Mouse (Mus musculus): Measurements from ENCODE around the gene Efhc1. TPM values are rescaled to one million over a fixed set of nuclear protein-coding genes. Genes with fewer than 3 reads are reported as not detected.
A peak's percentile ranks its signal among the peaks of the same experiment; 100 is the strongest.

Efhc1 gene
- polyA plus RNA-seq, 1 experiment from 2014 or later = 1.9 TPM

GRCm38 (mm10) chr1:20939046-20939445 is 12.4 kb upstream of the Efhc1 start:
- peak; percentile 85; the same call in 1 of the 2 replicates for ATAC-seq (ENCODE audit: low read depth)
- no peak overlapping the region for H3K27ac ChIP-seq (ENCODE audit: low read depth, low read length)
- peaks cover 15% of the 10 kb centered on the region for H3K36me3 ChIP-seq (ENCODE audit: control insufficient read depth, insufficient read depth, low read length)
- no peak overlapping the region for H3K4me3 ChIP-seq (ENCODE audit: low read depth, low read length)
- H3K4me2 ChIP-seq (ENCODE audit: low read depth, low read length) = no peak overlapping the region
- H3K9ac ChIP-seq (replicated peaks; ENCODE audit: low read depth, low read length) = no peak overlapping the region
- no peaks in the 10 kb centered on the region for H3K9me3 ChIP-seq (ENCODE audit: control insufficient read depth, low read length)
- WGBS = 32% methylated on average over 3 of the region's 3 CpGs
- no peaks in the 10 kb centered on the region for H3K27me3 ChIP-seq (ENCODE audit: control insufficient read depth, insufficient read depth, low read length)
- no peaks in the 10 kb centered on the region for H3K4me1 ChIP-seq (ENCODE audit: control insufficient read depth, insufficient read depth, low read length)

DNA sequence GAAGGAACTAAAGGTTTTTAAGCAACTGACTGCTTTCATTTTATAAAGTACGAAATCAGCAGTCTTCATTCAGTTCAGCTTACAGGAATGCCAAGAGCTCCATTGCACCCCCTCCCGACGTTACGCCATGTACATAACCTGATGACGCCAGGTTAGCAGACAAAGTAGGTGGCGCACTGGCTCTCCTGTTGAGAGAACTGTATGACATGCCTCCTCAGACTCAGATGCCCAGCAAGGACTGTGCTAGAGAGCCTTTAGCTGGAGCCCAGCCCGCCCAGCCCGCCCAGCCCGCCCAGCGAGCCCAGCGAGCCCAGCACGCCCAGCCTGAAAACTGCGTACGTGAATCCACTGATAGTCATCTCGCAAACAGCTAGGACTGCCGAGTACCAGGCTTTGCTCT is 11.3 kb upstream of the Efhc1 start:
- H3K36me3 ChIP-seq (ENCODE audit: control insufficient read depth, insufficient read depth, low read length) = peaks cover 6% of the 10 kb centered on the region; the same call in 1 of the 2 replicates
- H3K4me1 ChIP-seq (ENCODE audit: control insufficient read depth, insufficient read depth, low read length) = no peaks in the 10 kb centered on the region
- no peaks in the 10 kb centered on the region for H3K27me3 ChIP-seq (ENCODE audit: control insufficient read depth, insufficient read depth, low read length)
- H3K9me3 ChIP-seq (ENCODE audit: control insufficient read depth, low read length) = no peaks in the 10 kb centered on the region
- 71% methylated on average over 16 of the region's 16 CpGs for WGBS
- H3K9ac ChIP-seq (replicated peaks; ENCODE audit: low read depth, low read length) = no peak overlapping the region
- H3K27ac ChIP-seq (ENCODE audit: low read depth, low read length) = no peak overlapping the region
- H3K4me3 ChIP-seq (ENCODE audit: low read depth, low read length) = no peak overlapping the region
- ATAC-seq (ENCODE audit: low read depth) = no peak
- H3K4me2 ChIP-seq (ENCODE audit: low read depth, low read length) = no peak overlapping the region

GRCm38 (mm10) chr1:20941322-20941721 is 10.1 kb upstream of the Efhc1 start:
- no peak overlapping the region for H3K4me2 ChIP-seq (ENCODE audit: low read depth, low read length)

DNA sequence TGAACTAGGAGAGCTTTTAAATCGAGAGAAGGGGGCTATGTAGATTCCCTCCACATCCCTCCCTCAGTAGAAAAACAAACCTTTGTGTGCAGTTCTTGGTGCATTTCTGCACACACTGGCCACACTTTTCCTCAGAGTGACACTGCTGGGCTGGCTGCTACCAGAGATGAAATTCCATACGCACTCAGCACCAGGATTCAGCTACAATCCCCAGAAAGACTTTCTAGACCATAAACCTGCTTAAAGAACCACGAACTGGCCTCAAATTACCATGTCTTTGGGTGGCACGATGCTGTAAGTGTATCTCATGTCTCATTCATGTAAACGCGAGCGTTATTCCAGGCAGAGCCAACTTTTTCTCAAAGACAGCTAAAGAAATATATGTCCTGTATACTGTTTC is 9.6 kb upstream of the Efhc1 start:
- H3K4me2 ChIP-seq (ENCODE audit: low read depth, low read length) = no peak overlapping the region
- H3K36me3 ChIP-seq (ENCODE audit: control insufficient read depth, insufficient read depth, low read length) = peaks cover 1% of the 10 kb centered on the region; the same call in 1 of the 2 replicates
- no peaks in the 10 kb centered on the region for H3K4me1 ChIP-seq (ENCODE audit: control insufficient read depth, insufficient read depth, low read length)
- no peak overlapping the region for H3K4me3 ChIP-seq (ENCODE audit: low read depth, low read length)
- no peaks in the 10 kb centered on the region for H3K27me3 ChIP-seq (ENCODE audit: control insufficient read depth, insufficient read depth, low read length)
- WGBS = 82% methylated on average over 7 of the region's 7 CpGs
- ATAC-seq (ENCODE audit: low read depth) = no peak
- H3K27ac ChIP-seq (ENCODE audit: low read depth, low read length) = no peak overlapping the region
- no peak overlapping the region for H3K9ac ChIP-seq (replicated peaks; ENCODE audit: low read depth, low read length)
- no peaks in the 10 kb centered on the region for H3K9me3 ChIP-seq (ENCODE audit: control insufficient read depth, low read length)

More at GRCm38 (mm10) chr1:20941322-20941721, 10.1 kb upstream of the Efhc1 start:
- Histone ChIP-seq H3K4me1 (ENCODE audit: control insufficient read depth, insufficient read depth, low read length) (no peaks in the 10 kb centered on the region), H3K9me3 (ENCODE audit: control insufficient read depth, low read length) (no peaks in the 10 kb centered on the region), H3K27me3 (ENCODE audit: control insufficient read depth, insufficient read depth, low read length) (no peaks in the 10 kb centered on the region), H3K27ac (ENCODE audit: low read depth, low read length) (no peak overlapping the region), H3K9ac (replicated peaks; ENCODE audit: low read depth, low read length) (no peak overlapping the region), H3K36me3 (ENCODE audit: control insufficient read depth, insufficient read depth, low read length) (peaks cover 6% of the 10 kb centered on the region; the same call in 1 of the 2 replicates), H3K4me3 (ENCODE audit: low read depth, low read length) (no peak overlapping the region)
- 43% methylated on average over 2 of the region's 2 CpGs for WGBS
- ATAC-seq (ENCODE audit: low read depth) = no peak

GRCm38 (mm10) chr1:20943016-20943415 is 8.4 kb upstream of the Efhc1 start:
- 97% methylated on average over 2 of the region's 2 CpGs for WGBS
- H3K4me3 ChIP-seq (ENCODE audit: low read depth, low read length) = no peak overlapping the region
- ATAC-seq (ENCODE audit: low read depth) = no peak

GRCm38 (mm10) chr1:20951799-20952198 is 373 bp downstream of the Efhc1 start:
- Histone ChIP-seq H3K4me2 (ENCODE audit: low read depth, low read length) (peak overlapping the region; percentile 60), H3K4me1 (ENCODE audit: control insufficient read depth, insufficient read depth, low read length) (no peaks in the 10 kb centered on the region), H3K27ac (ENCODE audit: low read depth, low read length) (peak overlapping the region; percentile 69), H3K36me3 (ENCODE audit: control insufficient read depth, insufficient read depth, low read length) (no peaks in the 10 kb centered on the region), H3K9me3 (ENCODE audit: control insufficient read depth, low read length) (no peaks in the 10 kb centered on the region), H3K9ac (replicated peaks; ENCODE audit: low read depth, low read length) (peak overlapping the region; percentile 41), H3K27me3 (ENCODE audit: control insufficient read depth, insufficient read depth, low read length) (no peaks in the 10 kb centered on the region), H3K4me3 (ENCODE audit: low read depth, low read length) (peak overlapping the region; percentile 43)
- 2% methylated on average over 16 of the region's 16 CpGs for WGBS
- peak; percentile 71 for ATAC-seq (ENCODE audit: low read depth)

More at GRCm38 (mm10) chr1:20943016-20943415, 8.4 kb upstream of the Efhc1 start:
- Histone ChIP-seq H3K4me1 (ENCODE audit: control insufficient read depth, insufficient read depth, low read length) (no peaks in the 10 kb centered on the region), H3K36me3 (ENCODE audit: control insufficient read depth, insufficient read depth, low read length) (no peaks in the 10 kb centered on the region), H3K4me2 (ENCODE audit: low read depth, low read length) (no peak overlapping the region), H3K27me3 (ENCODE audit: control insufficient read depth, insufficient read depth, low read length) (no peaks in the 10 kb centered on the region), H3K9me3 (ENCODE audit: control insufficient read depth, low read length) (no peaks in the 10 kb centered on the region), H3K9ac (replicated peaks; ENCODE audit: low read depth, low read length) (no peak overlapping the region), H3K27ac (ENCODE audit: low read depth, low read length) (no peak overlapping the region)

- no peak overlapping the region for H3K4me2 ChIP-seq (ENCODE audit: low read depth, low read length)
- 83% methylated on average over 3 of the region's 3 CpGs for WGBS
- H3K4me3 ChIP-seq (ENCODE audit: low read depth, low read length) = no peak overlapping the region
- no peaks in the 10 kb centered on the region for H3K27me3 ChIP-seq (ENCODE audit: control insufficient read depth, insufficient read depth, low read length)
- H3K9me3 ChIP-seq (ENCODE audit: control insufficient read depth, low read length) = no peaks in the 10 kb centered on the region
- H3K9ac ChIP-seq (replicated peaks; ENCODE audit: low read depth, low read length) = no peak overlapping the region
- ATAC-seq (ENCODE audit: low read depth) = no peak
- H3K27ac ChIP-seq (ENCODE audit: low read depth, low read length) = no peak overlapping the region
- H3K36me3 ChIP-seq (ENCODE audit: control insufficient read depth, insufficient read depth, low read length) = no peaks in the 10 kb centered on the region
- no peaks in the 10 kb centered on the region for H3K4me1 ChIP-seq (ENCODE audit: control insufficient read depth, insufficient read depth, low read length)
These were observed 3.5 kb downstream of the Efhc1 start for GRCm38 (mm10) chr1:20954876-20955275.

- Histone ChIP-seq H3K9ac (replicated peaks; ENCODE audit: low read depth, low read length) (no peak overlapping the region), H3K4me1 (ENCODE audit: control insufficient read depth, insufficient read depth, low read length) (no peaks in the 10 kb centered on the region), H3K4me2 (ENCODE audit: low read depth, low read length) (no peak overlapping the region), H3K27me3 (ENCODE audit: control insufficient read depth, insufficient read depth, low read length) (no peaks in the 10 kb centered on the region), H3K9me3 (ENCODE audit: control insufficient read depth, low read length) (no peaks in the 10 kb centered on the region), H3K36me3 (ENCODE audit: control insufficient read depth, insufficient read depth, low read length) (no peaks in the 10 kb centered on the region), H3K27ac (ENCODE audit: low read depth, low read length) (no peak overlapping the region), H3K4me3 (ENCODE audit: low read depth, low read length) (no peak overlapping the region)
- no peak for ATAC-seq (ENCODE audit: low read depth)
- WGBS = 90% methylated on average over 2 of the region's 2 CpGs
These were observed 18.2 kb downstream of the Efhc1 start for GRCm38 (mm10) chr1:20969642-20970041.

- H3K27ac ChIP-seq (ENCODE audit: low read depth, low read length) = no peak overlapping the region
- no peak for ATAC-seq (ENCODE audit: low read depth)
- no peaks in the 10 kb centered on the region for H3K9me3 ChIP-seq (ENCODE audit: control insufficient read depth, low read length)
- H3K4me2 ChIP-seq (ENCODE audit: low read depth, low read length) = no peak overlapping the region
- no peaks in the 10 kb centered on the region for H3K27me3 ChIP-seq (ENCODE audit: control insufficient read depth, insufficient read depth, low read length)
- H3K4me1 ChIP-seq (ENCODE audit: control insufficient read depth, insufficient read depth, low read length) = no peaks in the 10 kb centered on the region
- H3K4me3 ChIP-seq (ENCODE audit: low read depth, low read length) = no peak overlapping the region
- WGBS = 95% methylated on average over 6 of the region's 6 CpGs
- no peaks in the 10 kb centered on the region for H3K36me3 ChIP-seq (ENCODE audit: control insufficient read depth, insufficient read depth, low read length)
- H3K9ac ChIP-seq (replicated peaks; ENCODE audit: low read depth, low read length) = no peak overlapping the region
These were observed 22.0 kb downstream of the Efhc1 start for GRCm38 (mm10) chr1:20973389-20973788.

All from neural tube, embryonic 14.5 days (tissue).